Mouse (Mus musculus) lung, postnatal 0 days (tissue): ENCODE data around the gene Slc22a16. TPM values are rescaled to one million over a fixed set of nuclear protein-coding genes. Genes with fewer than 3 reads are reported as not detected.
"Not testable (repeated sequence)": the region's sequence is repeated elsewhere in the genome, so short reads cannot be mapped to it uniquely, and the experiment has no call there.

Experiments used
- ATAC-seq: fragments of 200-750 bp; cut with Nextera tagmentation; 2 replicates; pipeline ENCODE4 v1.8.0; 2017; ENCODE audit warnings: moderate library complexity
- DNase-seq: peaks from one replicate; pipeline ENCODE4 v3.0.0-alpha.2; 2016; ENCODE audit warnings: low spot score
- H3K27ac ChIP-seq: fragments of 300-500 bp; sonication (generic); 2 replicates; pipeline ENCODE4 v1.5.1; 2014; ENCODE audit warnings: antibody characterized with exemption, mild to moderate bottlenecking, low read length, mixed read lengths
- H3K27me3 ChIP-seq: fragments of 300-500 bp; sonication (generic); replicated peaks from 2 replicates; pipeline ENCODE4 v1.6.1; 2014; ENCODE audit warnings: low read length, mixed read lengths; ENCODE audit not compliant: insufficient read depth
- H3K36me3 ChIP-seq: fragments of 300-500 bp; sonication (generic); 2 replicates; pipeline ENCODE4 v1.6.1; 2014; ENCODE audit warnings: low read length, mixed read lengths; ENCODE audit not compliant: insufficient read depth
- H3K4me1 ChIP-seq: fragments of 300-500 bp; sonication (generic); 2 replicates; pipeline ENCODE4 v1.6.1; 2014; ENCODE audit warnings: antibody characterized with exemption, low read depth, low read length, mixed read lengths; ENCODE audit not compliant: insufficient read depth
- H3K4me2 ChIP-seq: fragments of 300-500 bp; sonication (generic); replicated peaks from 2 replicates; pipeline ENCODE4 v1.6.1; 2014; ENCODE audit warnings: low read depth, mild to moderate bottlenecking, low read length, moderate library complexity, mixed read lengths
- H3K4me3 ChIP-seq: fragments of 300-500 bp; sonication (generic); 2 replicates; pipeline ENCODE4 v1.5.1; 2014; ENCODE audit warnings: low read depth, low read length
- H3K9ac ChIP-seq: fragments of 300-500 bp; sonication (generic); replicated peaks from 2 replicates; pipeline ENCODE4 v1.6.1; 2014; ENCODE audit warnings: low read depth, mild to moderate bottlenecking
- H3K9me3 ChIP-seq: fragments of 300-500 bp; sonication (generic); 2 replicates; pipeline ENCODE4 v1.6.1; 2016; ENCODE audit warnings: low read length, mixed read lengths
- CTCF ChIP-seq: IDR thresholded peaks from 2 replicates; pipeline ENCODE4 v1.5.1; 2016; ENCODE audit warnings: antibody characterized with exemption, mild to moderate bottlenecking
- EP300 ChIP-seq: IDR thresholded peaks from 2 replicates; pipeline ENCODE4 v1.6.1; 2016; ENCODE audit warnings: antibody characterized with exemption, mild to moderate bottlenecking, control low read depth
- WGBS: fragments of 180-500 bp; shearing (Covaris S2); extraction: QIAGEN DNeasy Blood & Tissue Kit; methylation state at CpG from one replicate; pipeline ENCODE4 v1.1.7; 2014; 5-methylcytosine and 5-hydroxymethylcytosine counted together
- polyA plus RNA-seq: library from polyadenylated mRNA; unstranded; fragments of >200 nt; fragmentation: Nextera tagmentation; extraction: Ambion mirVana; gene quantifications from 2 replicates; pipeline ENCODE4 v1.2.1, GENCODE M21; 2015

Gene Slc22a16
- polyA plus RNA-seq, 1 experiment from 2014 or later, result not detected

GRCm38 (mm10) chr10:40541351-40541750, 28.8 kb upstream of the Slc22a16 start:
- WGBS, result 64% methylated on average over 6 of the region's 6 CpGs
- H3K36me3 ChIP-seq, result no peaks in the 10 kb centered on the region
- H3K4me3 ChIP-seq, result no peak overlapping the region
- no peak for DNase-seq
- H3K4me1 ChIP-seq, result no peaks in the 10 kb centered on the region
- TF ChIP-seq CTCF (no peak), EP300 (no peak)
- no peaks in the 10 kb centered on the region for H3K9me3 ChIP-seq
- H3K27ac ChIP-seq, result no peak overlapping the region
- H3K9ac ChIP-seq, result no peak overlapping the region
- H3K4me2 ChIP-seq, result no peak overlapping the region
- ATAC-seq, result no peak
- H3K27me3 ChIP-seq, result no peaks in the 10 kb centered on the region

- no peak for DNase-seq
- Histone ChIP-seq H3K27me3 (no peaks in the 10 kb centered on the region), H3K4me1 (0 out of 2 replicates have a peak, but pooled peaks cover 3% of the 10 kb centered on the region), H3K36me3 (no peaks in the 10 kb centered on the region), H3K4me3 (no peak overlapping the region), H3K9ac (no peak overlapping the region), H3K9me3 (no peaks in the 10 kb centered on the region), H3K27ac (no peak overlapping the region), H3K4me2 (no peak overlapping the region)
- TF ChIP-seq EP300, result no peak
- TF ChIP-seq CTCF, result no peak
- ATAC-seq, result no peak
- 51% methylated on average over 2 of the region's 2 CpGs for WGBS
Observed at GRCm38 (mm10) chr10:40549317-40549716, 20.8 kb upstream of the Slc22a16 start.

GRCm38 (mm10) chr10:40551801-40552200, 18.3 kb upstream of the Slc22a16 start:
- no peak overlapping the region for H3K4me2 ChIP-seq
- no peak for TF ChIP-seq CTCF
- no peak for TF ChIP-seq EP300
- peak; percentile 37 for DNase-seq
- H3K4me3 ChIP-seq, result no peak overlapping the region
- no peak overlapping the region for H3K27ac ChIP-seq
- no peaks in the 10 kb centered on the region for H3K36me3 ChIP-seq
- no peak overlapping the region for H3K9ac ChIP-seq
- H3K9me3 ChIP-seq, result no peaks in the 10 kb centered on the region
- WGBS, result 30% methylated on average over 2 of the region's 2 CpGs
- H3K4me1 ChIP-seq, result 0 out of 2 replicates have a peak, but pooled peaks cover 3% of the 10 kb centered on the region
- no peak for ATAC-seq
- H3K27me3 ChIP-seq, result no peaks in the 10 kb centered on the region

- 90% methylated on average over 6 of the region's 6 CpGs for WGBS
- ATAC-seq, H3K36me3 ChIP-seq, H3K4me2 ChIP-seq, H3K4me1 ChIP-seq, H3K4me3 ChIP-seq, H3K9ac ChIP-seq, H3K27me3 ChIP-seq, H3K9me3 ChIP-seq, H3K27ac ChIP-seq, DNase-seq: not testable (repeated sequence)
Observed at GRCm38 (mm10) chr10:40565695-40566094, 4.4 kb upstream of the Slc22a16 start.

- ATAC-seq (no peak), DNase-seq (peak; percentile 14)
- Histone ChIP-seq H3K36me3 (no peaks in the 10 kb centered on the region), H3K27me3 (no peaks in the 10 kb centered on the region), H3K9me3 (no peaks in the 10 kb centered on the region), H3K4me2 (no peak overlapping the region), H3K9ac (no peak overlapping the region), H3K4me1 (no peaks in the 10 kb centered on the region), H3K27ac (no peak overlapping the region), H3K4me3 (no peak overlapping the region)
- WGBS, result 76% methylated on average over 7 of the region's 7 CpGs
- TF ChIP-seq EP300 (no peak), CTCF (no peak)
Observed at GRCm38 (mm10) chr10:40575912-40576634, 5.9 kb downstream of the Slc22a16 start.

GRCm38 (mm10) chr10:40583584-40584255, 13.6 kb downstream of the Slc22a16 start:
- Histone ChIP-seq H3K27ac (no peak overlapping the region), H3K9ac (no peak overlapping the region), H3K4me1 (no peaks in the 10 kb centered on the region), H3K9me3 (no peaks in the 10 kb centered on the region), H3K4me3 (no peak overlapping the region), H3K36me3 (no peaks in the 10 kb centered on the region), H3K4me2 (no peak overlapping the region), H3K27me3 (no peaks in the 10 kb centered on the region)
- TF ChIP-seq CTCF (peak; percentile 36; the same call in 1 of the 2 replicates), EP300 (no peak)
- WGBS, result 78% methylated on average over 8 of the region's 8 CpGs
- DNase-seq (no peak), ATAC-seq (no peak)
